Mouse (Mus musculus) embryonic facial prominence, embryonic 14.5 days (tissue): ENCODE measurements around the gene Nkapd1. TPM values are rescaled to one million over a fixed set of nuclear protein-coding genes. Genes with fewer than 3 reads are reported as not detected.

Source experiments
- ATAC-seq: fragments of 200-750 bp; cut with Nextera tagmentation; 2 replicates; pipeline ENCODE4 v1.8.0; 2017; ENCODE audit warnings: low read depth, moderate number of reproducible peaks, moderate TSS enrichment
- DNase-seq: peaks from one replicate; pipeline ENCODE4 v3.0.0-alpha.2; 2015; ENCODE audit warnings: low spot score
- H3K27ac ChIP-seq: fragments of 300-500 bp; sonication (generic); replicated peaks from 2 replicates; pipeline ENCODE4 v1.5.1; 2014; ENCODE audit warnings: low read depth, mild to moderate bottlenecking, low read length, moderate library complexity
- H3K27me3 ChIP-seq: fragments of 300-500 bp; sonication (generic); replicated peaks from 2 replicates; pipeline ENCODE4 v1.6.1; 2014; ENCODE audit warnings: low read length; ENCODE audit not compliant: control insufficient read depth, insufficient read depth
- H3K36me3 ChIP-seq: fragments of 300-500 bp; sonication (generic); 2 replicates; pipeline ENCODE4 v1.6.1; 2014; ENCODE audit warnings: low read length, mixed read lengths; ENCODE audit not compliant: control insufficient read depth, insufficient read depth
- H3K4me1 ChIP-seq: fragments of 300-500 bp; sonication (generic); 2 replicates; pipeline ENCODE4 v1.6.1; 2014; ENCODE audit warnings: antibody characterized with exemption, low read length; ENCODE audit not compliant: control insufficient read depth, insufficient read depth
- H3K4me2 ChIP-seq: fragments of 300-500 bp; sonication (generic); 2 replicates; pipeline ENCODE4 v1.6.1; 2014; ENCODE audit warnings: low read depth, mild to moderate bottlenecking, low read length, moderate library complexity, mixed read lengths
- H3K4me3 ChIP-seq: fragments of 300-500 bp; sonication (generic); 2 replicates; pipeline ENCODE4 v1.5.1; 2014; ENCODE audit warnings: low read depth, mild to moderate bottlenecking, low read length
- H3K9ac ChIP-seq: fragments of 300-500 bp; sonication (generic); 2 replicates; pipeline ENCODE4 v1.6.1; 2014; ENCODE audit warnings: low read depth, mild to moderate bottlenecking, low read length, moderate library complexity, mixed read lengths
- H3K9me3 ChIP-seq: fragments of 300-500 bp; sonication (generic); 2 replicates; pipeline ENCODE4 v1.6.1; 2016; ENCODE audit warnings: low read length; ENCODE audit not compliant: control insufficient read depth
- WGBS: fragments of 180-500 bp; shearing (Covaris S2); extraction: QIAGEN DNeasy Blood & Tissue Kit; methylation state at CpG from one replicate; pipeline ENCODE4 v1.1.7; 2014; 5-methylcytosine and 5-hydroxymethylcytosine counted together
- polyA plus RNA-seq: library from polyadenylated mRNA; unstranded; fragments of >200 nt; fragmentation: Nextera tagmentation; extraction: Ambion mirVana; gene quantifications from 2 replicates; pipeline ENCODE4 v1.2.1, GENCODE M21; 2014

Gene Nkapd1
- polyA plus RNA-seq, 1 experiment from 2014 or later = 24.3 TPM

DNA sequence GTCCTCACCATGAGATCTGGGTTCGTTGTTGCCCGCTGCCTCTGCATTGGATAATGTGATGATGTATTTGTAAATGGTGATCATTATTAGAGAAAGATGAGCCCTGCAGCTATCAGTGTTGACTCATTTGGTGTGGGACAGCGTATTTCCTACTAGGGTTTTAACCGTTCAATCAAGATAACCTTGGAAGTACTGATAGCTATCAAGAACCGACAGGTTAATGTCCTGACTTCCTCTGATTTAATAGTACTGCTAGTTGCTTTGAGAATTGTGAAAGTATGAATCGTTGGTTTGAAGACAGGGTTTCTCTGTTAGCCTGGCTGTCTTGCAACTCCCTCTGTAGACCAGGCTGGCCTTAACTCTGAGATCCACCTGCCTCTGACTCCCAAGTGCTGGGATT lies 12.9 kb downstream of the Nkapd1 start:
- Histone ChIP-seq H3K9me3 (no peaks in the 10 kb centered on the region), H3K27me3 (no peaks in the 10 kb centered on the region), H3K4me1 (peaks cover 15% of the 10 kb centered on the region), H3K4me3 (peak overlapping the region; percentile 70), H3K27ac (peak overlapping the region; percentile 81; the same call in 1 of the 2 replicates), H3K9ac (peak overlapping the region; percentile 87), H3K36me3 (peaks cover 49% of the 10 kb centered on the region), H3K4me2 (peak overlapping the region; percentile 76)
- DNase-seq (no peak), ATAC-seq (no peak)
- WGBS = 3% methylated on average over 6 of the region's 6 CpGs

DNA sequence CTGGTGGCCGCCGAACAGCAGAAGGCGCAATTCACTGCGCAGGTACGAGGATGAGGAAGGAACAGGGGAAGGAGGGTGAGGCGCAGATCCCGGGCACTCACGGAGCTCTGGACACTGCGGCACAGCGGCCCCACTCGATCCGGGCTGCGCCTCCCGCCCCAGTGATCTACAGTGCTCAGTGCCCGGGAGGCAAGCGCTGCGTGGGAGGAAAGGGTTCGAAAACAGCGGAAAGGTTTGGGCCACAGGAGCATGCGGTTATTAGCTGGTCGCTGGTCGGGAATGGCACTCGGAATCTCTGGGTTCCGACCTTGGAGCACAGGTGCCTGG lies 13.3 kb downstream of the Nkapd1 start:
- ATAC-seq (peak; percentile 85), DNase-seq (no peak)
- 0% methylated on average over 24 of the region's 24 CpGs for WGBS

DNA sequence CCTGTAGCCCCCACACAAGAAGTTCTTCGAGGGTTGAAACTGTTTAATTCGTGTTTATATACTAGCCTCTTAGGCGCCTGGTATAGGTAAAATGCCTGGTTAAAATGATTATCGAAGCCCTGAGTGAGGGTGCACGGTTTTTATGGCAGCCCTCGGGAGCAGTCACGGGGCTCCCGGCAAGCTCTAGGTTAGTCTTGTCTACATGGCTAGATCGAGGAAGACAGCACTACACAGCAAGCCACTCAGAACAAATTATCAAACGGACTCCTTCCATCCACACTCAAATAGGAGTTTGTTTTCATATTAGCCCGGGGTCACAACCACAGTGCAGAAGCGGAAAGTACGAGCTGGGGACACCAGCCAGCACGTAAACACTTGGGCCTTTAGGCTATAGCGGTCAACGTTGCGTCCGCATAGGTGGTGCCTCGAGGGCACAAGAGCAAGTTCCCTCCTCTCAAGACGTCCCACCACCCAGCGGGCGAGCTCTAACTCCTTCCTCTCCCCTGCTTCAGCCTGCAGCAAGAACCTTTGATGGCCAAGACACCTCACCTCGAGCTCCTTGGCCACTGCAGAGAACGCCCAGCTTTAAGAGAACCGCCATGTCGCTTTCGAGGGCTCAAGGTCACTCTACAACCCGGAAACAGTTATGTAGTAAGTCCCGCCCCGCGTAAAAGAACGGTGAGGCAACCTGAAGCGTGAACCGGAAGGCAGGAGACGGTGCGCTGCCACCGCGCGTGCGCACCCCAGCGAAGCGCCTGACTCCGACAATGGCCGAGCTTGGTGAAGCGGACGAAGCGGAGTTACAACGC lies 13.9 kb downstream of the Nkapd1 start, which contains the start of the genes Sdhd and Timm8b:
Gene Sdhd (minus strand): TSS at position 624 of the 809 bp plus-strand sequence.
Gene Timm8b (plus strand): TSS at position 722 of the 809 bp plus-strand sequence.
- Histone ChIP-seq H3K27me3 (no peaks in the 10 kb centered on the region), H3K4me3 (peak within 1 kb of the TSS; percentile 70), H3K9me3 (no peaks in the 10 kb centered on the region), H3K9ac (peak within 1 kb of the TSS; percentile 87), H3K4me1 (peaks cover 15% of the 10 kb centered on the region), H3K27ac (peak within 1 kb of the TSS; percentile 81), H3K4me2 (peak within 1 kb of the TSS; percentile 76), H3K36me3 (peaks cover 51% of the 10 kb centered on the region)
- under 1% methylated on average over 48 of the region's 48 CpGs for WGBS
- DNase-seq = peak; percentile 98
- peak; percentile 99 for ATAC-seq

More for the DNA sequence above, 13.3 kb downstream of the Nkapd1 start:
- peak overlapping the region; percentile 70 for H3K4me3 ChIP-seq
- H3K9me3 ChIP-seq = no peaks in the 10 kb centered on the region
- no peaks in the 10 kb centered on the region for H3K27me3 ChIP-seq
- peak overlapping the region; percentile 81 for H3K27ac ChIP-seq
- peak overlapping the region; percentile 87 for H3K9ac ChIP-seq
- peaks cover 15% of the 10 kb centered on the region for H3K4me1 ChIP-seq
- H3K36me3 ChIP-seq = peaks cover 50% of the 10 kb centered on the region
- H3K4me2 ChIP-seq = peak overlapping the region; percentile 76

DNA sequence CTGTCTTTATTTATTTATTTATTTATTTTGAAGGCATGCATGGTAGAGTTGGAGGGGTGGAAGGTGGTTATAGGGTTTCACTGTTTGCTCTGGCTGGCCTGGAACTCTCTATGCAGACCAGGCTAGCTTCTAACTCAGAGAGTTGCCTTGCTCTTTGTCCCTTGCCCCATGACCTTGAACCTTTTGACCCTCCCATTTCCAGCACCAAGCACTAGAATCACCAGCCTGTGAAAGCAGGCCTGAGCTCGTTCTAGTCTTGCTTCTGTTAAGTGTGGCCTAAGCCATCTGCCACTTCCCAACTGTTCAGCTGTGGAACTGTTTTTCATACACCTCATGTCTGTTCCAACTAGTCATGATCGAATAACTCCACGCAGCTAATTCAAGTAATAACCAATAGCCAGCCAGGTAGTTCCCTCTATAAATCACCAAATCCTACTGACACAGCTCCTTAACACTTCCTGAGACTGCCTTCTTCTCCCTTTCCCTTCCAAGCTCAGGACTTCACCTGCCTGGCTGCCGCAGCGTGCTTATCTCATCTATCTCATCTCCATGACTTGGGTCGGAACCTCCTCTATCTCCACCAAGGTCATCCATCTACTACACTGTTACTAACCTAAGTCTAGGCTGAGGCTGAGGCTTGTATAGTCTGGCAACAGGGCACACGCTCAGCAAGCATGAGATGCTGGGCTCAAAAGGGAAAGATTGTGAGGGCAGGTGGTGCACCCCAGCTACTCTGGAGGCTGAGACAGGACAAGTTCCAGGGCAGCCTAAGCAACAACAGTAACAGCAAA lies 15.0 kb downstream of the Nkapd1 start:
- no peaks in the 10 kb centered on the region for H3K27me3 ChIP-seq
- H3K9me3 ChIP-seq = no peaks in the 10 kb centered on the region
- no peak for DNase-seq
- peak overlapping the region; percentile 87; the same call in 1 of the 2 replicates for H3K9ac ChIP-seq
- H3K36me3 ChIP-seq = peaks cover 51% of the 10 kb centered on the region
- H3K27ac ChIP-seq = no peak overlapping the region
- H3K4me2 ChIP-seq = peak overlapping the region; percentile 68
- H3K4me3 ChIP-seq = peak overlapping the region; percentile 70
- 88% methylated on average over 7 of the region's 7 CpGs for WGBS
- peaks cover 15% of the 10 kb centered on the region for H3K4me1 ChIP-seq
- no peak for ATAC-seq

DNA sequence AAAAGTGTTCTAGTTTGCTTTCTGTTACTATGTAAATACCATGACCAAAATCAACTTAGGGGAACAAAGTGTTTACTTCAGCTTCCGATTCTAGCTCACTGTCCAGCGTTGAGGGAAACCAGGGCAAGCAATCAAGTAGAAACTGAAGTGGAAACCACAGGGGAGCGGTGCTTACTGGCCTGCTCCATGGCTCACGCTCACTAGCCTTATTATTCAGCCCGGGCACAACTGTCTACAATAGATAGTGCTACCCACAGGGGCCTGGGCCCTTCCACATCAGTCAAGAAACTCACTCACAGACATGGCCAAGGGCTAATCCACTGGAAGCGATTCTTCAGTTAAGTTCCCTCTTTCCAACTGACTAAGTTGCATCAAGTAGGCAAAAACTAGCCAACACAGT lies 15.7 kb downstream of the Nkapd1 start:
- Histone ChIP-seq H3K36me3 (peaks cover 52% of the 10 kb centered on the region), H3K4me2 (no peak overlapping the region), H3K27me3 (no peaks in the 10 kb centered on the region), H3K9me3 (no peaks in the 10 kb centered on the region), H3K4me1 (peaks cover 15% of the 10 kb centered on the region), H3K27ac (no peak overlapping the region), H3K4me3 (no peak overlapping the region), H3K9ac (no peak overlapping the region)
- DNase-seq = no peak
- WGBS = 87% methylated on average over 6 of the region's 6 CpGs
- no peak for ATAC-seq

DNA sequence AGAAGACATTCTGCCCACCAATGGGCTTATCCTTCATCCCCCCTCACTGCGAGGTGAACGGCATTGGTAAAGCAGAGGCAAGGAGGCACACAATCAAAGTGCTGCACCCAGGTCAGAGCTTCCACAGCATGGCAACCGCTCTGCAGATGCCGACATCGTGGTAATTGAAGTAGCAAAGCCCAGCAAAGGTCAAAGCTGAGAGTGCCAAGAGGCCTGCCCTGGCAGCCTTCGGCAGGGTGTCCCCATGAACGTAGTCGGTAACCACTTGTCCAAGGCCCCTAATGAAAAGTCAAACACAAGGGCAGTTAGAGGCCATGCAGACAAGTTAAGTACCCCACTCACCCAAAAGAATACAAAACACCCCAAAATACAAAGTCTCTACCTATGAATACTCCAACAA lies 20.3 kb downstream of the Nkapd1 start:
- Histone ChIP-seq H3K36me3 (peaks cover 55% of the 10 kb centered on the region), H3K4me3 (no peak overlapping the region), H3K27me3 (no peaks in the 10 kb centered on the region), H3K4me2 (no peak overlapping the region), H3K27ac (no peak overlapping the region), H3K9me3 (no peaks in the 10 kb centered on the region), H3K4me1 (peaks cover under 1% of the 10 kb centered on the region), H3K9ac (no peak overlapping the region)
- 95% methylated on average over 8 of the region's 8 CpGs for WGBS
- DNase-seq (no peak), ATAC-seq (no peak)

DNA sequence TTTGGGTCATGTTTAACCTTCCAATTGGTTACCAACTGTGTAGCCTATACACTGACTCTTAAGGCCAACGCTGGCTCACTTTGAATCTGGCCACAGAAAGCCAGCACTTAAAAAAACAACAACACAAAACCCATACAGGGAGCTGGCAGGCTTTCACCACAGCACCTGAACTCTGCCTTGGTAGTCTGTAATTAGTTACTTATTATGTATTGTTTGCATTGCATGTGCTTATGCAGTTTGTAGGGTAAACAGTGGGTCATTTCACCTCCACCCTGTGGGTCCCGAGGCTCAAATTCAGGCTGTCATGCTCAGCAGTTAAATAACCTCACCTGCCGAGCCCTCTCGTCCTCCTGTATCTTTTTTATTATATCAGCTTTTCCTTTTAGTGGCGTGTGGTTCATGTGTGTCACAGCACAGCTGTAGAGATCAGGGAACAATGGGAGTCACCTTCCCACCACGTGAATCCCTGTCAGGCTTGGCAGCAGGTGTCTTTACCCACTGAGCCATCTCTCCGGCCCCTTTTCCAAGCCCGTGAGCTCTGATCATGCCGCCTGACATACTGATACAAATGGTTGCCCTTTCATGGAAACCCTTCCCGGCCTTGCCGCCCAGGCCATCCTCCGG lies 22.4 kb downstream of the Nkapd1 start:
- H3K4me1 ChIP-seq = no peaks in the 10 kb centered on the region
- no peak overlapping the region for H3K4me3 ChIP-seq
- 79% methylated on average over 12 of the region's 12 CpGs for WGBS
- H3K36me3 ChIP-seq = peaks cover 49% of the 10 kb centered on the region
- DNase-seq (no peak), ATAC-seq (no peak)
- H3K9me3 ChIP-seq = no peaks in the 10 kb centered on the region
- H3K9ac ChIP-seq = no peak overlapping the region
- H3K4me2 ChIP-seq = no peak overlapping the region
- H3K27me3 ChIP-seq = no peaks in the 10 kb centered on the region
- no peak overlapping the region for H3K27ac ChIP-seq

DNA sequence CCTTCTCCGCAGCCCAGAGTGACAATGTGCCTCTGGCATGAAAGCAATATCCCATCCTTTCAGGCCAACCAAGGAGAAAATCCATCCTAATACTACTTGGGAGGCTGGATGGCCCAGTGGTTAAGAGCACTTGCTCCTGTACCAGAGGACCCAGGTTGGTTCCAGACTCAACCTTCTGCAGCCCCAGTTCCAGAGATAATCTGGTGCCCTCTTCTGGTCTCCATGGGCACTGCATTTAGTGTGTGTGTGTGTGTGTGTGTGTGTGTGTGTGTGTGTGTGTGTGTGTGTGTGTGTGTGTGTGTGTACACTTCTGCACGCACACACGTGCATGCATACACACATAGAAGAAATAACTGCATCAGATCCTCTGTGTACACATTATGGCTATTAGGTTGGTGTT lies 23.7 kb downstream of the Nkapd1 start:
- Histone ChIP-seq H3K9me3 (no peaks in the 10 kb centered on the region), H3K9ac (no peak overlapping the region), H3K27me3 (no peaks in the 10 kb centered on the region), H3K4me2 (no peak overlapping the region), H3K4me3 (no peak overlapping the region), H3K36me3 (peaks cover 36% of the 10 kb centered on the region), H3K4me1 (no peaks in the 10 kb centered on the region), H3K27ac (no peak overlapping the region)
- WGBS = 68% methylated on average over 3 of the region's 3 CpGs
- DNase-seq (no peak), ATAC-seq (no peak)
